Mouse (Mus musculus) gastrocnemius, adult 2 months (tissue): ENCODE data around the gene Edil3. TPM values are rescaled to one million over a fixed set of nuclear protein-coding genes. Genes with fewer than 3 reads are reported as not detected.
"Not testable (repeated sequence)": the region's sequence is repeated elsewhere in the genome, so short reads cannot be mapped to it uniquely, and the experiment has no call there.

Source experiments
- DNase-seq: peaks from one replicate; pipeline ENCODE4 v3.0.0; 2022
- H3K27ac ChIP-seq: fragments of 200-600 bp; 2 replicates; pipeline ENCODE4 v1.8.1; 2022; ENCODE audit warnings: mild to moderate bottlenecking
- H3K4me3 ChIP-seq: fragments of 200-600 bp; 2 replicates; pipeline ENCODE4 v1.8.1; 2022; ENCODE audit warnings: mild to moderate bottlenecking, moderate library complexity
- CTCF ChIP-seq: fragments of 200-600 bp; IDR thresholded peaks from 2 replicates; pipeline ENCODE4 v1.8.1; 2022; ENCODE audit warnings: antibody characterized with exemption, mild to moderate bottlenecking, moderate library complexity
- intact Hi-C: fragments of 180-260 bp; cut with DNase I; formaldehyde crosslinking; loops from one replicate; pipeline ENCODE4 v1.15.1; 2025
- total RNA-seq, 2 experiments: library from RNA; stranded (reverse); gene quantifications; 2 replicates each; pipeline ENCODE4 v1.2.3; 2021

Gene Edil3
- total RNA-seq, 2 experiments from 2014 or later: 0.28 to 0.70 TPM

GRCm38 (mm10) chr13:89029817-89030539, 208.7 kb downstream of the Edil3 start:
- no peak overlapping the region for H3K4me3 ChIP-seq
- intact Hi-C loops: no loop called here
- H3K27ac ChIP-seq: no peak overlapping the region
- DNase-seq: no peak
- TF ChIP-seq CTCF: no peak

- no peak for DNase-seq
- intact Hi-C loops: no loop called here
- Histone ChIP-seq H3K27ac (no peak overlapping the region), H3K4me3 (no peak overlapping the region)
- no peak for TF ChIP-seq CTCF
Observed at GRCm38 (mm10) chr13:89035711-89036110, 214.4 kb downstream of the Edil3 start.

GRCm38 (mm10) chr13:89041495-89041894, 220.2 kb downstream of the Edil3 start:
- no peak for DNase-seq
- H3K4me3 ChIP-seq: no peak overlapping the region
- TF ChIP-seq CTCF: no peak
- intact Hi-C loops: no loop called here
- no peak overlapping the region for H3K27ac ChIP-seq

GRCm38 (mm10) chr13:89070132-89070531, 248.9 kb downstream of the Edil3 start:
- H3K4me3 ChIP-seq, DNase-seq, H3K27ac ChIP-seq: not testable (repeated sequence)
- intact Hi-C loops: loop anchor here (10.0 kb wide), 1 partner anchor 185 kb away; no protein-coding TSS in a partner anchor

- TF ChIP-seq CTCF: no peak
- no peak for DNase-seq
- intact Hi-C loops: loop anchor here (10.0 kb wide), 1 partner anchor 191 kb away; no protein-coding TSS in a partner anchor
- Histone ChIP-seq H3K4me3 (no peak overlapping the region), H3K27ac (no peak overlapping the region)
Observed at GRCm38 (mm10) chr13:89076212-89076611, 254.9 kb downstream of the Edil3 start.

- intact Hi-C loops: no loop called here
- H3K27ac ChIP-seq: no peak overlapping the region
- no peak for DNase-seq
- no peak overlapping the region for H3K4me3 ChIP-seq
- no peak for TF ChIP-seq CTCF
Observed at GRCm38 (mm10) chr13:89105889-89106288, 284.6 kb downstream of the Edil3 start.

- intact Hi-C loops: no loop called here
- Histone ChIP-seq H3K27ac (no peak overlapping the region), H3K4me3 (no peak overlapping the region)
- DNase-seq: no peak
- no peak for TF ChIP-seq CTCF
Observed at GRCm38 (mm10) chr13:89117551-89117950, 296.3 kb downstream of the Edil3 start.

GRCm38 (mm10) chr13:89119809-89120208, 298.5 kb downstream of the Edil3 start:
- no peak for DNase-seq
- no peak for TF ChIP-seq CTCF

GRCm38 (mm10) chr13:89122511-89123253, 301.4 kb downstream of the Edil3 start:
- Histone ChIP-seq H3K4me3 (no peak overlapping the region), H3K27ac (no peak overlapping the region)
- intact Hi-C loops: no loop called here
- DNase-seq: no peak
- TF ChIP-seq CTCF: no peak

More at GRCm38 (mm10) chr13:89119809-89120208, 298.5 kb downstream of the Edil3 start:
- no peak overlapping the region for H3K27ac ChIP-seq
- no peak overlapping the region for H3K4me3 ChIP-seq
- intact Hi-C loops: no loop called here

GRCm38 (mm10) chr13:89123396-89123795, 302.1 kb downstream of the Edil3 start:
- Histone ChIP-seq H3K4me3 (no peak overlapping the region), H3K27ac (no peak overlapping the region)
- no peak for DNase-seq
- intact Hi-C loops: no loop called here
- no peak for TF ChIP-seq CTCF

GRCm38 (mm10) chr13:89146056-89146547, 324.8 kb downstream of the Edil3 start:
- intact Hi-C loops: no loop called here
- DNase-seq: no peak
- no peak overlapping the region for H3K4me3 ChIP-seq
- TF ChIP-seq CTCF: no peak
- H3K27ac ChIP-seq: no peak overlapping the region

GRCm38 (mm10) chr13:89151878-89152277, 330.6 kb downstream of the Edil3 start:
- intact Hi-C loops: no loop called here
- Histone ChIP-seq H3K4me3 (no peak overlapping the region), H3K27ac (no peak overlapping the region)
- no peak for TF ChIP-seq CTCF
- DNase-seq: no peak

- Histone ChIP-seq H3K4me3 (no peak overlapping the region), H3K27ac (no peak overlapping the region)
- no peak for TF ChIP-seq CTCF
- intact Hi-C loops: no loop called here
- no peak for DNase-seq
Observed at GRCm38 (mm10) chr13:89167960-89168359, 346.7 kb downstream of the Edil3 start.
